Mouse (Mus musculus): ENCODE measurements around the gene Cfd.

- TF ChIP-seq CTCF (IDR thresholded peaks at IDR 0.05; ENCODE audit: extremely low read depth, insufficient read depth, low read length) (no peak), POLR2A (IDR thresholded peaks at IDR 0.05; ENCODE audit: extremely low read depth, insufficient read depth, low read length) (no peak)
Measured at GRCm38 (mm10) chr10:79928030-79928694, 37.5 kb downstream of the Cfd start.

Data from cortical plate, adult 2 months (tissue).